Mouse (Mus musculus): ENCODE data around the gene D430019H16Rik.

D430019H16Rik gene

GRCm38 (mm10) chr12:105537162-105537561 is 83.5 kb downstream of the D430019H16Rik start:
- DNase-seq (ENCODE audit: low spot score) = no peak

DNA sequence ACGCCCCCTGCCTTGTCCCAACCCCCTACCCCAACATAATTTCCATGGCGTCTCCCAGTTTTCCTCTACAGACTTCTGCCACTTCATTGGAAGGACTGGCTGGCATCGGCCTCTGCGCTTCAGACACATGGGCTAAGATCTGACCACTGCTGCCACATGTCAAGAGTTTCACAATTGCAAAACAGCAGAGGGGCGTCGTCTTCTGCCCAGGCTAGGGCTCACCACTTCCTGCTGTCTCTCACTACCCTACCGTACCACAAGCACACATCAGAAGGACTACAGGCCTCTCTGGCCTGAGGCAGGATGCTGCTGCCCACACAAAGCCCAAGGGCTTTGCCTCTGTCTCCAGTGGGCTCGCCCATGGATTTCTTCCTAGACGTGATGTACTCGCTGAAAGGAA is 86.0 kb downstream of the D430019H16Rik start:
- no peak for DNase-seq (ENCODE audit: low spot score)

GRCm38 (mm10) chr12:105541590-105542402 is 88.1 kb downstream of the D430019H16Rik start:
- no peak for DNase-seq (ENCODE audit: low spot score)

DNA sequence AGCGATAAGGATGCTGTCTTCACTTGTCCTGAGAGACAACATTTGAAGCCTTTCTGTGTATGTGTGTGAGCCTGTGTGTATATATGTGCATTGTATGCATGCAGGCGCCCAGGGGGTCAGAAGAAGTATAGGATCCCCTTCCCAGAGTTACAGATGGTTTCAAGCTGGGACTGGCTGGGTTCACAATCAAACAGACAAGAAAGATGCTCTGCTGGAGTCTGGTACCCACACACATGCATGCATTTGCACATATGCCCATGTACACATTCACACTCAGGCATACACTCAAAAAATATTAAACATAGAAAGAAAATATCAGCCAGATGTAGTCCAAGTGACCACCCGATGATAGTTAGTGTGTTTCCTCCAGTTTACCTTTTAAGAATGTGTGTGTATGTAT is 88.9 kb downstream of the D430019H16Rik start:
- DNase-seq (ENCODE audit: low spot score) = no peak
